Mouse (Mus musculus): ENCODE measurements around the gene Eef2k.

DNA sequence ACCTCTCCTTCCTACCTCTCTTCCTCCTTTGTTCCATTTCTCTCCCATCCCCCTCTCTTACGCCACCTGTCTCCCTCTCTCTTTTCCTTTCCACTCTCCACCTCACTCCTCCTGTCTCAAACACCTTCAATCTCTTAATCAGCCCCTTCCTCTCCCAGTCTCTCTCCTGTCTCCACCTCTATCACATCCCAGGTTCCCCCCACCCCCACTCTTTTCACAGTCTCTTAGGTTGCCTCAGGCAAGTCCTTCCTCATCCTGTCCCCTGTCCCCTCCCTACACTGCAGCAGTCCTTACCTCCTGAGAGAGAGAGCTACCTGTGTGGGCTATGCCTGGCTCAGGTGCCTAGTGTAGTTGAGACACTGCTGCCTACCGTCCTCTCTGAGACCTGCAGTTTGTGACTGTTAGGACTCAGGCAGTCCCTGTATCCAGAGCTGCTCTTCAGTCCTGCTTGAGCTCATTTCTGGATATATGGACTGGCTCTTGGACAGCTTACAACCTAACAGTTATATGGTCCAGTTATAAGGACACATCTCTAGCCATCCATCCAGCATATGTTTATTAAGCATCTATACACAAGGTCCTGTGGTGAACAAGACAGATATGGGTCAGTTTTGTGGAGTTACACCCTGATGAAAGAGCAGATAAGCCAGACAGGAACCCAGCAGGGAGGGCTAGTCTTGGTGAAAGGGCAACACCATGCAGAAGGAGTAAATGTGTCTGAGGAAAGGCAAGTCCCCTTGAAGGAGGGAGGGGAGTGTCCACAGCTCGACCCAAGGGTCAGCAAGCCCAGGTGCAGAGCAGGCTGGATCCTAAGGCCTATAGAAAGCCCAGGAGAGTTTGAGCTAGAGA, 33.1 kb downstream of the Eef2k start:
- TF ChIP-seq POLR2A (IDR thresholded peaks at IDR 0.05; ENCODE audit: insufficient read depth, low read length) (no peak), CTCF (IDR thresholded peaks at IDR 0.05; ENCODE audit: low read depth, low read length) (no peak)
